Mouse (Mus musculus): Measurements from ENCODE around the gene Them7.
A peak's percentile ranks its signal among the peaks of the same experiment; 100 is the strongest.

Them7 gene

GRCm38 (mm10) chr2:105380757-105381319 lies 156.7 kb downstream of the Them7 start:
- DNase-seq = no peak

GRCm38 (mm10) chr2:105383063-105383462 lies 158.9 kb downstream of the Them7 start:
- DNase-seq = no peak

DNA sequence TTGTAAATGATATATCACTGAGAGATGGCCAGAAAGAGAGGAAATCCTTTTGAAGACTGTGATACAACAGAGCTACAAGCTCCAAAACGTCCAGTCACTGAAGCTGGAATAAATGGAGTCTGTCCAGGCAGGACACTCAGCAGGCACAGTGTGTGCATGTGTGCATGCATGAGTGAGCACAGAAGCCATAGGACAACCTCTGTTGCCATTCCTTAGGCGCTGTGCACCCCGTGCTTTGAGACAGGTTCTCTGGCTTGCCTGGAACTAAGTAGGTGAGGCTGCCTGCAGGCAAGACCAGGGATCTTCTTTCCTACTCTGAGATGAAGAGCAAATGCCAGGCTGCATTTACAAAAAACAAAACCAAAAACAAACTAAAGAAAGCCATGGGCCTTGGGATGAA lies 160.9 kb downstream of the Them7 start:
- DNase-seq = no peak

GRCm38 (mm10) chr2:105386418-105386817 lies 162.3 kb downstream of the Them7 start:
- DNase-seq = no peak

GRCm38 (mm10) chr2:105389007-105389890 lies 165.1 kb downstream of the Them7 start:
- DNase-seq = peak in 1 of 2 experiments; percentile 30

GRCm38 (mm10) chr2:105390653-105391413 lies 166.7 kb downstream of the Them7 start:
- no peak for DNase-seq

DNA sequence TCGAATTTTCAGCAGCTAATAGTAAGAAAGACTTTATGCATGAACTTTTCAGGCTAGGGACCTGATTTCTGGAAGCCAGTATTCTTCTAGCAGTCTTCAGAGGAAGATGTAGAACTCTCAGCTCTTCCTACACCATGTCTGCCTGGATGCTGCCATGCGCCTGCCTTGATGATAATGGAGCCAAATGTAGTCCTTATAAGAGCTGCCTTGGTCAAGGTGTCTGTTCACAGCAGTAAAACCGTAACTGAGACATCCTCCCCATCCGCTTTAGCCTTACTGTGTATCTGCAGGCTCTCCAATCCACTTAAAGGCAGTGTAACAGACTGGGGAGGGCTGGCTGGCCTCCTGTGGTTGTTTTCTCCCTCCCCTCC lies 167.3 kb downstream of the Them7 start:
- DNase-seq = no peak

DNA sequence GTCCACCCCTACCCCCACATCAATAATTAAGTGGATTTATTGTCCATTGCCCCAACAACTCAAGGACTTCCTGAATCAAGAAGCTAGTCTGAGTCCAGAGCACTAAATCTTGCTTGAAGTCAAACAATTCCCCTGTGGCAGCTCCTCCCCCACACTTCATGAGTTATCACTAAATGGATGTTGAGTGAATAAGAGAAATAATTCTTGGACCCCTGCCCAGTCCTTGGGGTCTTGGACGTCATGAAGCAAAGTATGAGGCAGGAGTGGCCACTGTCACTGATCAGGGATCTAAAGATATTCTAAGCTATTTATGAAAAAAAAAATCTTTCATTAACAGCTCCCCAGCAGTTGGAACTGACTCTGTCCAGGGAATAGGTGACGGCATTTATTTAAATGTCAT lies 168.4 kb downstream of the Them7 start:
- no peak for DNase-seq

- DNase-seq = no peak
Observed at GRCm38 (mm10) chr2:105394375-105394774, 170.3 kb downstream of the Them7 start.

DNA sequence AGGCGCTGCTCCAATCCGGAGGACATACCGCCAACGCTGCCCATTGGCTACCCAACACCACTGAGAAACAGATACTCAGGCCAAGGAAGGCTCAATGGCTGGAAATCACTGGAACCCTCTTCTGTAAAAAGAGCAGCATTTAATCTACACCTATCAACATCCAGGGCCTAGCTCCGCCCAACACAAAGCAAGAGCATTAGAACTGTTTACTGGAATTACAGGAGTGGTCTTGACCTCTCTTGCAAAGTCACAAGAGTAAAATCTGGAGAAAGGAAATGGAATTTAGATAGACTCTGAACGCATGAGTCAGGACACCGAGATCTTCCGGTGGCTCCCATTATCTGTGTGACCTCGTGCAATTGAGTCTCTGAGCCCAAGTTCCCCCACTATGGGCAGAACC lies 171.9 kb downstream of the Them7 start:
- no peak for DNase-seq

DNA sequence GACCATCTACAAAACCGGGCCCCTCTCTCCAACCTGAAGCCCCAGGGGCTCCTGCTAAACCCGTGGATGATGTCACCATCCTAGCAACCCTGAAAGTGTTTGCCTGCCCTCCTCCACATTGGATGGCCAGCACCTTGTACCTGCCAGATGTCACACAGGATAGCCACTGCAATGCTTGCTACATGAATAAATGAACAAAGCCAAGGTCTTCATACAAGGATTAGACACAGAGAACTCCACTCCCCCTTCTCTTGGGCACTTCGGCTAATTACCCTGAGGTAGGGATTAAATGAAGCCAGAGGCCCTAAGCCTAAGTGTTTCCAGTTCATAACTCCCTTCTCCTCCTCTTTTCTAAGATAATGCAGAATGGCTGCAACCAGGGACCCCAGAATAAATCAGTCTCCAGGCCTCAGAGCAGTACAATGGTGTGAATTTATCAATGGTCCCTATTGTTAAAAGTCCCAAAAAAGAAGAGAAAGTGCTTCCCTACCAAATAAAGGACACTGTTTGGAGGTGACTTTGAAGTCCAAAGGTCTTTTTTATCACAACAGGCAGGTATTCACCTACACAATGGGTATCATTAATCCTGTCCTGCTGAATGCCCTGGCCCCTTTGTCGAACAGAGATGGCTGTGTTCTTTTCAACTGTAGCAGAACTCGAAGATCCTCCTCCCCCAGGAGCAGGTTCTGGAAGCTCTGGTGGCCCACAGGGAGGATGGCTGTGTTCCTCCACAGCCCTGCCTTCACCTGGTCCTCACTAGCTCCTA lies 173.5 kb downstream of the Them7 start:
- no peak for DNase-seq

GRCm38 (mm10) chr2:105398636-105399084 lies 174.5 kb downstream of the Them7 start:
- peak; percentile 61 to 65 for DNase-seq

DNA sequence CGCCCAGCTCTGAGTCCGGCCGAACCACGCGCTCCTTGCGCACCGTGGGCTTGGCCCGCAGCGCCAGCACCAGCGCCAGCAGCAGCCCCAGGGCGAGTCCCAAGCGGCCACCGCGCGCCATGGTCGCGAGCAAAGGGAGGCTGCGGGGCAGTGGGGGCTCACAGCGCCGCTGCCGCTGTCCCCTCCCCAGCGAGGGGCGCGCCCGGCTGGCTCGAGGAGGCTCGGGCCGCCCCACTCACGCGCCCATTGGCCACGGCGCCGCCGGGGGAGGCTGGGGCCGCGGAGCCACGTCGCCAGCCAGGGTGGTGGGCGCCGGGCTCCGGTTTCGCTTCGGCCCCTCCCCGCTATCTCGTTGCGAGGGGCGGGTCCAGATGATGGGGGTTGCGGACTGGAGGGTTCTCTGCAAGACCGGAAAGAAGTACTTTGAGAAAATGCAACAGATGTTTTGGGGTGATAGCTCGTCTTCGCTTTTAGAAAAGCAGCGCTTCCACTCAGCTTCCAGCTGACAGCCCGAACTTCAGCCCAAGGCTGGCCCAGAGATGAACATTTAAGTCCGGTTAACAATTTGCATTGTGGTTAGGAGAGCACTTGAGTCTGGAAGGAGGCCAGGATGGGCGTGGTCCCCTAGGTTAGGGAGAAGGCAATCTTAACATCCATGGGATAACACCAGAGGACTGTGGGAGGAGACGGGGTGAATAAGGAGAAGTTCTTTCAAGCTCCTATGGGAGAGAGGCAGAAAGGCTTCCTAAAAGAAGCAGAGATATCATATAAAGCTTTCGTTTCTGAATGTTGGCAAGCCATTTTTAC lies 175.2 kb downstream of the Them7 start, which contains the start of gene Rcn1:
Rcn1 (minus strand) TSS at position 235 of the 807 bp plus-strand sequence.
- DNase-seq = peak; percentile 82 to 85

- no peak for DNase-seq
Observed at GRCm38 (mm10) chr2:105400558-105400957, 176.4 kb downstream of the Them7 start.

- DNase-seq = no peak
Observed at GRCm38 (mm10) chr2:105402180-105402579, 178.1 kb downstream of the Them7 start.

DNA sequence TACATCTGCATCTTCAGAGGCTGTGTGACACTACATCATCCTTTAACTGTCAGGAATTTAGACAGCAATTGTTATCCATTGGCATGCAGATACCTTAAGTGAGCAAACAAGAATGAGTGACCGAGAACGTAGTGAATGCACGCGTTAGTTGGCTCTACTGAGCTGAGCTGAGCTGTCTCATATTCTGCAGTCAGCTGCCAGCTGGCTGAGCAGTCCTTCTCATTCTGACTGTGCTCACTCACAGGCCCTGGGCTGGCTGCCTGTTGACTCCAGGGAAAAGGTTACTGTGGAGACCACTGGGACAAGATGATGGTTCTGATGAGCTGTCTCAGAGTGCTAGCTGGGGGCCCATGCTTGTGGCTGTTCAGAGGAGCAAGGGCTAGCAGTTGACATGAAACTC lies 184.4 kb downstream of the Them7 start:
- peak; percentile 73 to 79 for DNase-seq

DNA sequence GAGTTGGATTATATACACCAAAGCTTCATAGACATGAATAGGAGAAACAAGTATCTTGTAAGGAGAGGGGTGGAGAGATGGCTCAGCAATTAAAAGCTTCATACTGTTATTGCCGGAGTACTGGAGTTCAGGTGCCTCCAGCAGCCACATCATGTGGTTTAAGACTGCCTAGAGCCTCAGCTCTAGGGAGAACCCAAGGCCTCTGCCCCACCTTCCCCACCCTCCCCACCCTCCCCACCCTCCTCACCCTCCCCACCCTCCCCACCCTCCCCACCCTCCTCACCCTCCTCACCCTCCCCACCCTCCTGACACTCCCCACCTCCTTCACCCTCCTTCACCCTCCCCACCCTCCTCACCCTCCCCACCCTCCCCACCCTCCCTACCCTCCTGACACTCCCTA lies 185.1 kb downstream of the Them7 start:
- no peak for DNase-seq

DNA sequence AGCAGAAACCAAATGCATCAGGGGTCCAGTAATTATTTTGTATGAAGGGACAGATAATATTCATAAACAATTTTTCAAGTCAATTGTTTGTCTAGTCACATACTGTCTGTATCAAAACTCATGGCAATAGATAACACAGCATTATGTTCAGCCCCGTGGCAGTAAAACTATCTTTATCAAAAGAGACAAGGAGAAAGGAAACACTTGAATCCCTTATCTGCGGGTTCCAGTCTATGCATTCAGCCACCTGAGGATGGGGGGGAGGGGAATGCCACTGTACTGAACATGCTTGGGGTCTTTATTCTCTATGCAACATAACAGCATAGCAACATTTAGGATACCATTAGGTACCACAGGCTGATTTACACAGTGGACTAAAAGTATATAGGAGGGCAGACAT lies 190.2 kb downstream of the Them7 start:
- DNase-seq = no peak

DNA sequence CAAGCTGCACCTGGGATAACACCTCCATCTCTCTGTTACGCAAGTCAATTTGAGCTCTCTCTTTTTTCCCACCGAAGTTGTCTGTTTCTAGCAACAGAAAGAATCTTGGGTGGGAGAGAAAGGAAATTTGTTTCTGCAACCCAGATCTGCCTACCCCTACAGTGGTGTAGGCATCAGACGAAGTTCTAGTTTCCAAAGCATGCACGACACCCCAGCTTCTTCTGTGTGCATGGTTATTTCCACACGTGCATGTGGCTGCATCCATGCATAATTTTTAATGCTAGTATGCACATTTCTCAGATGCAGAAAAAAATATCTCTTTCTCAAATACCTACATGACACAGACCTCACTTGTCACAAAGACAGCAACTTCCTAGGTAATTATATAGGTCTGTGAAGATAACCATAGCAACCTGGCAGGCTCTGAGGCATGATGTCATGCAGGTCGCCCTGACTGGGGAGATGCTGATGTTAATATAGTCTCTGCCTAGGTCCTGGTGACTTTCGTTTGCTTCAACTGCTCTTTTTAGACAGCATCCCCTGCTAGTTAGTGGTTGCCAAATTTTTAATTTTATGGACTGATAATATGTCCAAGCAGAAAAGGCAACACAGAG lies 192.0 kb downstream of the Them7 start:
- peak; percentile 51 to 61 for DNase-seq

DNA sequence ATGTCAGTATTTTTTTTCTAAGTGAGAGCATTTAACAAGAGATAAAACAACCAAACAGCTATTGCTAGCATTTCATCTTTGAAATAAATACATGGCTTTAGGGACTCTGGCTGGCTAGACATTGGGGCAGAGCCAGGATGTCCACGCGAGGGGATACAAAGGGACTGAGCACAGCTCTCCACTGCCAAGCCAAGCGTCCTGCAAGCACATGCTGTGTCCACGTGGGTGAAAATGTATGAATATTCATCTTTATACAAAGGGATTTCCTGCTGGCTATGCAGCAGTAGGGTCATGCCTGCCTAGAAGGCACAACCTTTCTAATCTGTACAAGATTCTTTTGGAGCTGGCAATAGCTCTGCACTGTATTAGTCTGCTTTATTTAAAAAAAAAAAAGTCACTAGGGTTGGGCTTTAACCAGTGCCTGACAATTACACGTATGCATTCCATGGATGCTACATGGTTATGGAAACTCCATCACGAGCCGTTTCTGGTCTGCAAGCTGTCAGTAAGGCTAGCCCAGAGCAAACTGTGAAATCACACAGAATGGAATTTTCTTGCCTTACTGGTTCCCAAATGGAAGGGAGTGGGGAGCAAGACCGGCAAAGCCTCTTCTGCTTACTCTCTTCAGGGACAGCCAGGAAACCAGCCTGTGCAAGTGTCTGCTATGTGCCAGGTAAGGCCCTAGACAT lies 192.7 kb downstream of the Them7 start:
- DNase-seq = peak; percentile 72 to 80

DNA sequence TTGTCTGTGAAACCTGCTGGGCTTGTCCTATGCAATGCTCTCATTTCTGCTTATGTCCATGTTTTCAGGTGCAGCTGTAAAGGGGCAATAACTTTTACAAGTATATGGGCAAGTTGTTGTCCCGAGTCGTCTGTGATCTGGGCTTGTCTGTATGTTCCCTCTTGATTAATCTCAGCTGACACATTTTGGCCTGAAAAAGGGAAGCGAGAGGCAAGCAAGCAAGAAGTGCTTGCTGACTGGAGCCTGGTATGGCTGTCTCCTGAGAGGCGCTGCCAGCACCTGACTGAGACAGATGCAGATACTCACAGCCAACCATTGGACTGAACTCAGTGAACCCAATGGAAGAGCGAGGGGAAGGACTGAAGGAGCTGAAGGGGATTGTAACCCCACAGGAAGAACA lies 193.5 kb downstream of the Them7 start:
- DNase-seq = peak; percentile 16 to 25
